Mouse (Mus musculus) thymus, postnatal 10 days (tissue): ENCODE measurements at regions not wholly inside any gene's neighbourhood (a gene's known extent, or its start where the extent isn't known, plus 50 kb on each side); places are given as distances from the start of the nearest gene placed in this dataset.

ENCODE experiments used
- DNase-seq, 2 experiments: peaks; one replicate each; pipeline ENCODE4 v3.0.0; 2021; ENCODE audit warnings: low spot score in 2 of 2

GRCm38 (mm10) chr2:92804916-92805315, 110.0 kb upstream of the Syt13 start:
- no peak for DNase-seq

GRCm38 (mm10) chr2:92805761-92806160, 109.1 kb upstream of the Syt13 start:
- DNase-seq = no peak

- no peak for DNase-seq
Observed at GRCm38 (mm10) chr2:92806481-92807195, 108.3 kb upstream of the Syt13 start.

- peak in 1 of 2 experiments; percentile 6 for DNase-seq
Observed at GRCm38 (mm10) chr2:92807404-92807803, 107.5 kb upstream of the Syt13 start.

- DNase-seq = no peak
Observed at GRCm38 (mm10) chr2:92808121-92808520, 106.8 kb upstream of the Syt13 start.

GRCm38 (mm10) chr2:92809226-92809625, 105.7 kb upstream of the Syt13 start:
- DNase-seq = no peak

GRCm38 (mm10) chr2:92809681-92810323, 105.1 kb upstream of the Syt13 start:
- DNase-seq = no peak

GRCm38 (mm10) chr2:92810956-92811355, 103.9 kb upstream of the Syt13 start:
- peak in 1 of 2 experiments; percentile 41 for DNase-seq

GRCm38 (mm10) chr2:92813028-92813427, 101.9 kb upstream of the Syt13 start:
- DNase-seq = no peak

- DNase-seq = no peak
Observed at GRCm38 (mm10) chr2:92819586-92819985, 95.3 kb upstream of the Syt13 start.

- DNase-seq = no peak
Observed at GRCm38 (mm10) chr2:92824325-92824724, 90.6 kb upstream of the Syt13 start.

- DNase-seq = no peak
Observed at GRCm38 (mm10) chr2:92825395-92825794, 89.5 kb upstream of the Syt13 start.

- no peak for DNase-seq
Observed at GRCm38 (mm10) chr2:92830134-92830533, 84.8 kb upstream of the Syt13 start.

GRCm38 (mm10) chr2:92831784-92832183, 83.1 kb upstream of the Syt13 start:
- no peak for DNase-seq

GRCm38 (mm10) chr2:92836203-92836602, 78.7 kb upstream of the Syt13 start:
- peak; percentile 28 to 39 for DNase-seq

GRCm38 (mm10) chr2:92838012-92838411, 76.9 kb upstream of the Syt13 start:
- no peak for DNase-seq

- peak; percentile 9 to 35 for DNase-seq
Observed at GRCm38 (mm10) chr2:92840009-92840408, 74.9 kb upstream of the Syt13 start.

- DNase-seq = no peak
Observed at GRCm38 (mm10) chr2:92841626-92842025, 73.3 kb upstream of the Syt13 start.

- no peak for DNase-seq
Observed at GRCm38 (mm10) chr2:92845061-92845769, 69.7 kb upstream of the Syt13 start.

GRCm38 (mm10) chr2:92848962-92849361, 65.9 kb upstream of the Syt13 start:
- no peak for DNase-seq

GRCm38 (mm10) chr2:92851336-92851735, 63.6 kb upstream of the Syt13 start:
- DNase-seq = no peak

GRCm38 (mm10) chr2:92853175-92853574, 61.7 kb upstream of the Syt13 start:
- no peak for DNase-seq

- DNase-seq = no peak
Observed at GRCm38 (mm10) chr2:92854331-92854730, 60.6 kb upstream of the Syt13 start.
